Mouse (Mus musculus): Measurements from ENCODE around the gene Slc11a1. TPM values are rescaled to one million over a fixed set of nuclear protein-coding genes. Genes with fewer than 3 reads are reported as not detected.

Gene Slc11a1
- polyA plus RNA-seq, 1 experiment, result 1.0 TPM

DNA sequence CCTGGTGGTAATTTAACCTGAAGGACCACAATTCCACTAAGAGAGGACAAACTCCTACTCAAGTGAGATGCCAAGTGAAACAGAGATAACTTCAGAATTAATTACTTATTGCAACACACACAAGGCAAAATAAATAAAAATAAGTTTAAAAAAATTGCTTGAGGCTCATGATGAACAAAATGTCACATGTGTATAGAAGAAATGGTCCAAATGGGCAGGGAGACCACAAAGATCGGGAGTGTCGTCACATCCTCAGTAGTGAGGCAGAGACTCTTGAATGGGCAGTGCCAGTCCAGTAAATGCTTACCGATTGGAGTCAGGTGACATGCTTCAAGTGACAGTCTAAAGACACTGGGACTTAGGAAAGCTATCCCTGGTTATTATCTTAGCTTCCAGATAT lies 25.5 kb downstream of the Slc11a1 start:
- no peaks in the 10 kb centered on the region for H3K27me3 ChIP-seq (ENCODE audit: control insufficient read depth, insufficient read depth, insufficient read length)
- H3ac ChIP-seq (ENCODE audit: control insufficient read depth, insufficient read length), result no peak overlapping the region
- H3K4me3 ChIP-seq, result no peak overlapping the region
- H3K4me2 ChIP-seq (ENCODE audit: low read depth), result no peak overlapping the region
- no peak for TF ChIP-seq REST (IDR thresholded peaks at IDR 0.05; ENCODE audit: insufficient read depth, insufficient read length)
- no peak for TF ChIP-seq MYOG (IDR thresholded peaks at IDR 0.05; ENCODE audit: control insufficient read depth in 1 of 3, insufficient read depth in 1 of 3, insufficient read length in 2 of 3, low read depth in 2 of 3)
- no peak for TF ChIP-seq MYOD1 (IDR thresholded peaks at IDR 0.05; ENCODE audit: control insufficient read depth in 1 of 3, insufficient read length in 2 of 3, low read depth in 2 of 3)
- no peak for TF ChIP-seq CEBPB (IDR thresholded peaks at IDR 0.05; ENCODE audit: insufficient read depth, poor library complexity, severe bottlenecking)
- TF ChIP-seq TCF12 (IDR thresholded peaks at IDR 0.05; ENCODE audit: insufficient read depth, poor library complexity, severe bottlenecking), result no peak
- TF ChIP-seq USF1 (IDR thresholded peaks at IDR 0.05; ENCODE audit: low read depth), result no peak
- TF ChIP-seq POLR2AphosphoS2 (IDR thresholded peaks at IDR 0.05; ENCODE audit: insufficient read length, low read depth), result no peak
- no peak for TF ChIP-seq MAX (IDR thresholded peaks at IDR 0.05; ENCODE audit: low read depth)
- H3K36me3 ChIP-seq (ENCODE audit: control insufficient read depth, insufficient read depth), result no peaks in the 10 kb centered on the region
- H3K79me2 ChIP-seq (ENCODE audit: control insufficient read depth, insufficient read depth), result no peaks in the 10 kb centered on the region

DNA sequence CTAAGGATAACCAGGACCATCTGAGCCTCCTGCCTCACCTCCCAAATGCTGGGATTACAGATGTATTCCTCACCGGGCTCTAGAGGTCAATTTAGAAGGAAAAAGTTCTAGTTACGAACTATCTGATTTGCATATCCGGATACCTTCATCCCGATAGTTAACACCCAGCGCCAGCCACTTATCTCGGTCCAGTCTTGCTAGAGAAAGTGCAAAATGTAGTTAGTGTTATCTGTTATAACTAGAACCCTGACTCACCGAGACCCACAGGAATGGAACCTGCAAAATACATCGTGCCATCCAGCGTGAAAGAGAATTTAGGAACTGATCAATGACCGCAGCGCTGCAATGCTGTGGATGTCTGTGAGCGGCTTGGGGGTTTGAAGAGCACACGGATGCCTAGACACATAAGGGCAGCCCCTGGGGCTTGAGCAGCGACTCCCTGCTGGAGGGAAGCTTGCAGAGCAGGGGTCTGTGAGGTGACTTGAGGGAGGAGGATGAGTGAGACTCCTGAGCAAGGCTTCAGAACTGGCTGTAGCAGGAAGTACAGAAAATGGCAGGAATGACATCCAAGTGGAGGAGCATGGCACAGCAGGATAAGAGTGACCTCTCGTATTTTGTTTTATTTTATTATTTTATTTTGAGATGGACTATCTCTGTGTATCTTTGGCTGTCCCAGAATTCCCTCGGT lies 26.2 kb downstream of the Slc11a1 start:
- Histone ChIP-seq H3K4me2 (ENCODE audit: low read depth) (no peak overlapping the region), H3K79me2 (ENCODE audit: control insufficient read depth, insufficient read depth) (no peaks in the 10 kb centered on the region), H3K27me3 (ENCODE audit: control insufficient read depth, insufficient read depth, insufficient read length) (no peaks in the 10 kb centered on the region), H3ac (ENCODE audit: control insufficient read depth, insufficient read length) (no peak overlapping the region), H3K36me3 (ENCODE audit: control insufficient read depth, insufficient read depth) (no peaks in the 10 kb centered on the region), H3K4me3 (no peak overlapping the region)
- TF ChIP-seq POLR2A (IDR thresholded peaks at IDR 0.05; ENCODE audit: insufficient read length, low read depth), result no peak

DNA sequence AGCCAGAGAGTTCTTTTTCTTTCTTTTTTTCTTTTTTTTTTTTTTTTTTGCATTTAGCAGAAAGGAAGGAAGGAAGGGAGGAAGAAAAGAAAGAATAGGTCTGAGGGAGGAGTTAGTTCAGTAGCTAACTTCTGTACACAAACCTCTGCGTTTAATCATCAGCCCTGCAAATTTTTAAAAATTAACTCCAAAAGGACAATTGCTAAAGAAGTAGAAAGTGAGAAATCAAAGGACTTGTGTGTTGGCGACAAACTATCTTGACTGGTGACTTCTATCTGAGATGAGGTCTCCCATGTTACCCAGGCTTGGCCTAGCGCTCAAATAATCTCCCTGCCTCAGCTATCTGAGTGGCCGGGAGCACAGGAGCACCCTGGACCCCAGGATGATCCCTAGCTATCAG lies 29.2 kb downstream of the Slc11a1 start:
- H3K4me3 ChIP-seq, result no peak overlapping the region
- H3K27me3 ChIP-seq (ENCODE audit: control insufficient read depth, insufficient read depth, insufficient read length), result no peaks in the 10 kb centered on the region
- H3K36me3 ChIP-seq (ENCODE audit: control insufficient read depth, insufficient read depth), result no peaks in the 10 kb centered on the region
- no peaks in the 10 kb centered on the region for H3K79me2 ChIP-seq (ENCODE audit: control insufficient read depth, insufficient read depth)
- H3K4me2 ChIP-seq (ENCODE audit: low read depth), result no peak overlapping the region
- no peak overlapping the region for H3ac ChIP-seq (ENCODE audit: control insufficient read depth, insufficient read length)
- TF ChIP-seq E2F4 (IDR thresholded peaks at IDR 0.05; ENCODE audit: insufficient read depth), result no peak
- no peak for TF ChIP-seq MAX (IDR thresholded peaks at IDR 0.05; ENCODE audit: low read depth)
- TF ChIP-seq TCF12 (IDR thresholded peaks at IDR 0.05; ENCODE audit: insufficient read depth, poor library complexity, severe bottlenecking), result no peak
- no peak for TF ChIP-seq MYOD1 (IDR thresholded peaks at IDR 0.05; ENCODE audit: control insufficient read depth in 1 of 3, insufficient read length in 2 of 3, low read depth in 2 of 3)
- TF ChIP-seq USF1 (IDR thresholded peaks at IDR 0.05; ENCODE audit: low read depth), result no peak
- no peak for TF ChIP-seq CEBPB (IDR thresholded peaks at IDR 0.05; ENCODE audit: insufficient read depth, poor library complexity, severe bottlenecking)
- no peak for TF ChIP-seq TCF3 (IDR thresholded peaks at IDR 0.05; ENCODE audit: insufficient read length, low read depth)
- TF ChIP-seq POLR2A (IDR thresholded peaks at IDR 0.05; ENCODE audit: insufficient read length, low read depth), result no peak
- TF ChIP-seq SRF (IDR thresholded peaks at IDR 0.05; ENCODE audit: control insufficient read depth, insufficient read length, low read depth), result no peak
- no peak for TF ChIP-seq REST (IDR thresholded peaks at IDR 0.05; ENCODE audit: insufficient read depth, insufficient read length)
- no peak for TF ChIP-seq MYOG (IDR thresholded peaks at IDR 0.05; ENCODE audit: control insufficient read depth in 1 of 3, insufficient read depth in 1 of 3, insufficient read length in 2 of 3, low read depth in 2 of 3)
- no peak for TF ChIP-seq POLR2AphosphoS2 (IDR thresholded peaks at IDR 0.05; ENCODE audit: insufficient read length, low read depth)

DNA sequence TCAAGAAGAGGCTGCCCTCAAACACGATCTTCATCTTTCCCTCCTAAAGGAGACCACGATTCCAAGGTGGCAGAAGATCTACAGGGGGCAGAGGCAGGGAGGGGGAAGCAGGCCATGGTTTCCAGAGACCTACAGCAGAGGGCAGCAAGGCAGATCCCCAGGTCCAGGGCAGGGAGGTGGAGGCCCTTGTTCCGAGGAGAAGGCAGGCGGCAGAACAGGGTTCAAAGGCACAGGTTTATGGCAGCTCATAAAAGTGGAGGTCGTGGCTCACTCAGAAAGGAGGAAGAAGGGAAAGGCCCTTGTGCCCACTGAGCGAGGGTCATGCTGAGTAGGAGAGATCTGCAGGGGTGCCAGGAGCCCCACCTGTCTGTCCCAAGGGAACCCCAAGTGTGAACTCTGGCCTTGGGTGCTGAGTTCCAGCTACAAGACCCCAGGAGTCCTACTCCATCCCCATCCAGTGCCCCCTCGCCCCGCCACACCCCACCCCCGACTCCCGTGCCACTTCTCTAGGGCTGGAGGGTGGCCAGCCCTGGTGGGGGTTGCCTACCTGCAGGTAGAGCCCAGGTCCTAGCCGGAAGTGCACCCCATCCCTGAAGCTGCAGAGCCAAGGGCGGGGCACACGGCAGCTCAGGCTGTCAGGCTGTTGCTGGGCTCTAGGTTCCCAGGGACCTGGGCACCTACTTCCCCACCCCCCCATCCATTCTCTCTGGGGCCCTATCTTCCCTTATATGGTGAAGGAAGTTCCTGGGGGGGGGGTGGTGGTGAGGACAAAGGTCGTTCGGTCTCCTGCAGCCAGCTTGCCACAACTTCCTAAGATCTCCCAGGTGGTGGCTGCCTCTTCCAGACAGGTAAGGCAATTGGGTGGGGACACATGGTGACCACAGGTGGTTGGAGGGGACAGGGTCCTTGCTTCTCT lies 33.9 kb downstream of the Slc11a1 start, which contains the start of gene Vil1:
TSS of gene Vil1 (plus strand) at position 788 of the 916 bp plus-strand sequence.
- no peak within 1 kb of the TSS for H3K4me2 ChIP-seq (ENCODE audit: low read depth)
- H3K36me3 ChIP-seq (ENCODE audit: control insufficient read depth, insufficient read depth), result no peaks in the 10 kb centered on the region
- H3K4me3 ChIP-seq, result no peak within 1 kb of the TSS
- no peaks in the 10 kb centered on the region for H3K27me3 ChIP-seq (ENCODE audit: control insufficient read depth, insufficient read depth, insufficient read length)
- no peak for TF ChIP-seq MYOG (IDR thresholded peaks at IDR 0.05; ENCODE audit: control insufficient read depth in 1 of 3, insufficient read depth in 1 of 3, insufficient read length in 2 of 3, low read depth in 2 of 3)
- TF ChIP-seq MYOD1 (IDR thresholded peaks at IDR 0.05; ENCODE audit: control insufficient read depth in 1 of 3, insufficient read length in 2 of 3, low read depth in 2 of 3), result no peak
- no peak within 1 kb of the TSS for H3ac ChIP-seq (ENCODE audit: control insufficient read depth, insufficient read length)
- no peaks in the 10 kb centered on the region for H3K79me2 ChIP-seq (ENCODE audit: control insufficient read depth, insufficient read depth)

GRCm38 (mm10) chr1:74411753-74412325 lies 36.8 kb downstream of the Slc11a1 start:
- TF ChIP-seq MYOG (IDR thresholded peaks at IDR 0.05; ENCODE audit: control insufficient read depth in 1 of 3, insufficient read depth in 1 of 3, insufficient read length in 2 of 3, low read depth in 2 of 3) (no peak), E2F4 (IDR thresholded peaks at IDR 0.05; ENCODE audit: insufficient read depth) (no peak), MYOD1 (IDR thresholded peaks at IDR 0.05; ENCODE audit: control insufficient read depth in 1 of 3, insufficient read length in 2 of 3, low read depth in 2 of 3) (no peak), TCF12 (IDR thresholded peaks at IDR 0.05; ENCODE audit: insufficient read depth, poor library complexity, severe bottlenecking) (no peak), TCF3 (IDR thresholded peaks at IDR 0.05; ENCODE audit: insufficient read length, low read depth) (no peak), CEBPB (IDR thresholded peaks at IDR 0.05; ENCODE audit: insufficient read depth, poor library complexity, severe bottlenecking) (no peak), POLR2AphosphoS2 (IDR thresholded peaks at IDR 0.05; ENCODE audit: insufficient read length, low read depth) (no peak), MAX (IDR thresholded peaks at IDR 0.05; ENCODE audit: low read depth) (no peak), USF1 (IDR thresholded peaks at IDR 0.05; ENCODE audit: low read depth) (no peak), REST (IDR thresholded peaks at IDR 0.05; ENCODE audit: insufficient read depth, insufficient read length) (no peak)
- no peaks in the 10 kb centered on the region for H3K36me3 ChIP-seq (ENCODE audit: control insufficient read depth, insufficient read depth)
- no peak overlapping the region for H3ac ChIP-seq (ENCODE audit: control insufficient read depth, insufficient read length)
- H3K4me2 ChIP-seq (ENCODE audit: low read depth), result no peak overlapping the region
- no peaks in the 10 kb centered on the region for H3K27me3 ChIP-seq (ENCODE audit: control insufficient read depth, insufficient read depth, insufficient read length)
- no peaks in the 10 kb centered on the region for H3K79me2 ChIP-seq (ENCODE audit: control insufficient read depth, insufficient read depth)
- no peak overlapping the region for H3K4me3 ChIP-seq

All from myocyte (in vitro differentiated cells).